Mouse (Mus musculus) right cerebral cortex, postnatal 14 days (tissue): ENCODE measurements around the gene Cdkl1.

ENCODE experiments used
- DNase-seq: peaks from one replicate; pipeline ENCODE4 v3.0.0; 2022

Cdkl1 gene

GRCm38 (mm10) chr12:69790530-69791505, at the start of gene Cdkl1:
TSS of gene Cdkl1 (minus strand) at chr12:69791267.
- DNase-seq, result peak; percentile 72

GRCm38 (mm10) chr12:69838376-69838775, 47.3 kb upstream of the Cdkl1 start:
- no peak for DNase-seq

GRCm38 (mm10) chr12:69833982-69834604, 43.0 kb upstream of the Cdkl1 start:
- DNase-seq, result no peak

GRCm38 (mm10) chr12:69831239-69831910, 40.3 kb upstream of the Cdkl1 start:
- no peak for DNase-seq

GRCm38 (mm10) chr12:69828214-69828613, 37.1 kb upstream of the Cdkl1 start:
- no peak for DNase-seq

GRCm38 (mm10) chr12:69824881-69825597, 34.0 kb upstream of the Cdkl1 start:
- no peak for DNase-seq

- DNase-seq, result no peak
These were observed 23.2 kb upstream of the Cdkl1 start for GRCm38 (mm10) chr12:69814272-69814671.

GRCm38 (mm10) chr12:69813596-69813995, 22.5 kb upstream of the Cdkl1 start:
- DNase-seq, result no peak

- no peak for DNase-seq
These were observed 21.9 kb upstream of the Cdkl1 start for GRCm38 (mm10) chr12:69812986-69813385.

GRCm38 (mm10) chr12:69811976-69812375, 20.9 kb upstream of the Cdkl1 start:
- DNase-seq, result no peak

GRCm38 (mm10) chr12:69809439-69809838, 18.4 kb upstream of the Cdkl1 start:
- no peak for DNase-seq

- no peak for DNase-seq
These were observed 16.4 kb upstream of the Cdkl1 start for GRCm38 (mm10) chr12:69807399-69807985.

GRCm38 (mm10) chr12:69805148-69805547, 14.1 kb upstream of the Cdkl1 start:
- no peak for DNase-seq

GRCm38 (mm10) chr12:69804393-69805070, 13.5 kb upstream of the Cdkl1 start:
- DNase-seq, result no peak

GRCm38 (mm10) chr12:69803196-69803595, 12.1 kb upstream of the Cdkl1 start:
- DNase-seq, result no peak

- no peak for DNase-seq
These were observed 9.5 kb upstream of the Cdkl1 start for GRCm38 (mm10) chr12:69800586-69800985.

- DNase-seq, result no peak
These were observed 5.2 kb upstream of the Cdkl1 start for GRCm38 (mm10) chr12:69796311-69796710.

GRCm38 (mm10) chr12:69789766-69790529, 1.1 kb downstream of the Cdkl1 start:
- peak; percentile 8 for DNase-seq

- no peak for DNase-seq
These were observed 2.7 kb downstream of the Cdkl1 start for GRCm38 (mm10) chr12:69788380-69788779.

GRCm38 (mm10) chr12:69785471-69785870, 5.6 kb downstream of the Cdkl1 start:
- DNase-seq, result no peak
